Mouse (Mus musculus) erythroblast, adult 5-6 weeks (primary cell): ENCODE data around the gene 4930415O20Rik. TPM values are rescaled to one million over a fixed set of nuclear protein-coding genes. Genes with fewer than 3 reads are reported as not detected.

Experiments used
- ATAC-seq: replicated peaks from 2 replicates; pipeline ENCODE4 v1.8.0; 2016; ENCODE audit warnings: moderate number of reproducible peaks, mild to moderate bottlenecking, moderate TSS enrichment, inconsistent platforms; ENCODE audit not compliant: poor library complexity, low FRiP score, severe bottlenecking
- total RNA-seq, 2 experiments: library from RNA; stranded (forward) in 1 of 2; stranded (reverse) in 1 of 2; fragments of 150-400 nt in 1 of 2; fragments of 200-764, 138-1000 nt in 1 of 2; gene quantifications; 2 replicates each; pipeline versions ENCODE4 v1.2.3 to v1.2.4; 2015 to 2017; ENCODE audit warnings: low replicate concordance in 2 of 2

Gene 4930415O20Rik
- not detected in 2 replicates for total RNA-seq (2015; ENCODE audit: low replicate concordance)
- total RNA-seq (2017; ENCODE audit: low replicate concordance), result not detected in 2 replicates

DNA sequence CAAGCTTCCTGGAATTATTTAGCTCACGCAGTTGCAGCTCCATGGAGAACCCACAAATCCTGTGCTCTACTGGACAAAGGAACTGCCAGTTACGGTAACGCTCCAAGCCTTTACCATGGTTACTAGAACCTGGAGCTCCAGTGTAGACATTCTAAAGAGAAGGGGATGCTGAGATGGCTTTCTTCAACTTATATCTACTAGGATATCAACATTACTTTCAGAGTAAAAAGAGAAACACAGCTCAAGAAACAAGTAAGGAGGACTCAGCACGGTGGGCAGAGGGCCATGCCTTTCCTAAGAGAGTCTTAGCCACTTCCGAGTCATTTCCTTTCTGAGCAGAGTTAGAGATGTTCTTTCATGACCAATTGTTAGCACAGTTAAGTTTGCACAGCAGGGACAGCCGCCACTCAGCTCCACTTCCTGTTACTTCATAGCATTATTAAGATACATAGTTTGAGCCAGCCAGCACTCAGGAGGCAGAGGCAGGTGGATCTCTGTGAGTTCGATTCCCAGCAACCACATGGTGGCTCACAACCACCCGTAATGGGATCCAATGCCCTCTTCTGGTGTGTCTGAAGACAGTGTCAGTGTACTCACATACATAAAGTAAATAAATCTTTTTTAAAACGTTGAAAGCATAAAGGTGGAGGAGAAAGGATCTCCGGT is at the start of gene 4930415O20Rik, which contains the start of gene Ccnt1:
4930415O20Rik (plus strand) TSS at position 132 of the 666 bp plus-strand sequence.
Ccnt1 (minus strand) TSS at position 51 of the 666 bp plus-strand sequence.
- no peak for ATAC-seq

DNA sequence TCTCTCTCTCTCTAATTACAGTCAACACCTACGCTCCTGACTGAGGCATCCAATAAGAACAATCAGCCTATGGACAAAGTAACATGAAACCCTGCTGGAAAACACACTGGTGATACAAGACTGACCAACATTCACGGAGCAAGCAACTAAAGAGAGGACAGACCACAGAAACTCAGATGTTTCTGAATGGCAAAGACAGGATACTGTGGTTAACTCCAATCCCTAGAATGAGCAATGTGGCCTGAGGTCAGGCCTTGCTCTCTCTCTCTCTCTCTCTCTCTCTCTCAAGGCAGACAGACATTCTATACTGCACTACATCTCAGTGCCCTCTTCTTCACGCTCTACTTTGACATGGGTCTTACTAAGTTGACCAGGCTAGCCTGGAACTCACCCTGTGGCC is 49.6 kb upstream of the 4930415O20Rik start:
- ATAC-seq, result no peak

DNA sequence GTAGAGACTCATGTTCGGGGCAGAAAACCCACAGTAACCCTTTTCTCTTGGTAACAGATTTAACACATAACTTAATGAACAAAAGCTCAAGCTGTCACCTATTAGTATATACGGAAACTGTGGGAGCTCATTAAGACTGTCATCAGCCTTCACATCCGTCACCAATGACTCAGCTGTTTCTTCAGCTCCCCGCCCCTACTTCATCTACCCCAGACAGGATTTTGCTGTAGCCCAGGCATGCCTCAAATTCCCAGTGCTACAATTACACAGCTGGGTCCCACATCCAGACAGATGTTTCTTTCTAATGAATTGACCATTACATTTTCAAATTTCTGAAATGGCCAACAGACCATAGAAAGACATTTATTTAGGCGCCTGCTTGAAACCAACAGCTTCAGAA is 44.7 kb upstream of the 4930415O20Rik start:
- peak; percentile 91 for ATAC-seq

DNA sequence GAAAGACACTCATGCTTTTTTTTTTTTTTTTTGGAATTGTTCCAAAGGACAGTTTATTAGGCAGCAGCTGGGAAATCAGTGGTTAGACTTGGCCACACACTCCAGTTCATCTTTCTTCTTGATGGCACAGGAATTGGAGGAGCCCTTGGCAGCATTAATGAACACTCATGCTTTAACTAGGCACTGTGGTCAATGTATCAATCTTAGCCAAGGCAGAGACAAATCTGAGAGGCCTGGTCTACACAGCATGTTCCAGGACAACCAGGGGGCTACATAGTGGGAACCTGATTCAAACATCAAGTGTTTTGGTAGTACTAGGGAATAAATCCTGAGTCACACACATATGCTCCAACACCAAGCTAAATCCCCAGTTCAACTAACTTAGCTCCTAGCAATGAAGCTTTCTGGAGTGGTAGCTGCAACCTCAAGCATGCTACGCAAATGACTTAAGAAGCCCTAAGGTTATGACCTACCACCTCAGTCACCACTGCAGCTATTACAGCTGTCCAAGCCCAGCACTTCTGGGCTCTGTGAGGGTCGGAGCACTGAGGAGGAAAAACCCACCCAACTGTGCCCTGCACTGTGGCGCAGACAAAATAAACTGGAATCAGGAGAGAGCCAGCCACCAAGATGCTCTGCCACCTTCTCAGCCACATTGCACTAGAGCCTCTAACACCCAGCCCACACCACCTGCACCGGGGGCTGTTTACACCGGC is 43.6 kb upstream of the 4930415O20Rik start:
- ATAC-seq, result no peak

DNA sequence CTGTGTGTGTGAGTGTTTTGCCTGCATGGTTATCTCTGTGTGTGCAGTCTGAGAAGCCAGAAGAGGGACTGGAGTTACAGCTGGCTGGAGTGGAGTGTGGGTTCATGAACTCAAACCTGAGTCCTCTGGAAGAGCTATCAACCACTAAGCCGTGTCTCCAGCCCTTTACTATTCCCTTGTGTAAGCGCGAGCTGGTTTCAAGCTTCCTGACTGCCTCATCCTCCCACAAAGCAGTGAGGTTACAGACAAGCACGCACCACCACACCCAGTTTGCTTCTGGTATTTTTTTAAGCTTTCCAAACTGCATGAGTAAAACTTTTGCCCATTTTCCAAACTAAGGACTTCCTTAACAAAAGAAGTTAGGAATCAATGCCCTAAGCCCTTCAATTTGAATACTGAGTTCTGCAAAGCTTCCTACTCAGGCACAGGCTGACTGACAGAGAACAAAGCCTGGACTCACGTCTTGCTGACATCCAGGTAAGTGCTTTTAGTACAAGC is 42.7 kb upstream of the 4930415O20Rik start:
- ATAC-seq, result no peak

DNA sequence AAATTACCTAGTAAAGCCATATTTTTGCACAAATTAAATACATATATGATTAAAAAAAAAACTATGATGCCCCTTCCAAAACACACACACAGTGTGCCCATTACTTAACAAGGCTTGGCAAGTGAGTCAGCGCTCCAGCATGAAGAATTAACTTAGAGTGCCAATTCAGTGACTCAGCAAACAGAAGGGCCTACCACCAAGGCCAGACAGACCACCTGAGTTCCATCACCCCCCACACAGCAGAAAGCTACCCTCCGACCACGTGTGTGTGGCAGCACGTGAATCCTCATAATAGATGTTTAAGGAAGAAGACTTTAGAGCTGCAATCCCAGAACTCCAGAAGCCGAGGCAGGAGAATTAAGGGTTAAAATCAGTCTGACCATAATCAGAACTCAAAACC is 38.5 kb upstream of the 4930415O20Rik start:
- no peak for ATAC-seq

DNA sequence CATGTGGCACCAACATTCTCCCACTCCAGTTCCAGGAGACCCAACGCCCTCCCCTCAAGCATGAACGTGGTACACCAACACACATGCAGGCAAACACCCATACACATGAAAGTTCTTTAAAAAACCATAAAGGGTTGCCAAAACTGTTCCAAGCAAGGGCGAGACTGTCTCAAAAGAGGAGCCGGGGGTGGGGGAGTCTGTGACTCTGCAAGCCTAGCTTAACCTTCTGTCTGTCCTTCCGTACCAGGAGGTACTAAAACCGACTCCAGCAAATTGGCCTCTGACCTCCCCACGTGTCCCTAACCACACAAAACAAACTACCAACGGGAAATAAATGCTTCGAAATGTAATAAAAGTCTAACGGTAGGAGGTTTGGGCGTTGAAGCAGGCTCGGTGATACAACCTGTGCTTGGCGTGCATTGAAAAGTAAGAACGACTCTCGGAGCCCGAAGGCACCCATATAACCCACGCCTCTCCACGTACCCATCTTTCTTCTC is 37.7 kb upstream of the 4930415O20Rik start:
- no peak for ATAC-seq

DNA sequence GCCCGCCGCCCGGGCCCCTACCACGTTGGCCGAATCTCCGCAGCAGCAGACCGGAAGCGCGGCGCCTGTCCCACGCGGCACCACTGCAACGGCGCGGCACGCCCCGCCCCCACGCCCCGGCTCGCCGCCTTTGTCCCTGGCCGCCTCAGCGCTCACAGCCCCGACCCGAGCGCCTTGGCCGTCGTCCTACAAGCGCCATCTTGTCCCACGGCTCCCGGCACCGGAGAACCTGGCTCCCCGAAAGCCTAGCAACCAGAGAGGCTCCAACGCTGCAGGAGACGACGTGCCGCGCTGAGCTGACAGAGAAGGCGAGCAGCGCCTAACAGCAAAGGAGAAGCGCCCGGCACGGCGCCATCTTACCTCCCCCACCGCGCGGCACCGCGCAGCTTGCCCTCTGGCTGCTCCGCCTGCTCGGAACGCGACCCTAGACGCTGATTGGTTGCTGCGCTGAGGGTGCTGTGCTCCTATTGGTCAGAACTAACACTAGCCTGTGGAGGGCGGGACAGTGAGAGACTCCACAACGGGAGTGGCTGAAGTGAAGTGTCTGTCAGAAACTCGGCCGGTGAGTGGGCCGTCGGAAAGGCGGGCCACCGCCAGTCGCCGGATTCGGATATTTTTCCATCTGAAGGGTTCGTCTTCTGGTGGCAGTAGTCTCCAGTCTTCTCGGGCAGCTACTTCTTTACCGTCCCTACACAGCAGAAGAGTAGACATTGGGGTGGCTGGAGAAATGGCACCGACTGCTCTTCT is 36.8 kb upstream of the 4930415O20Rik start, which contains the start of gene Kansl2:
Kansl2 (minus strand) TSS at position 384 of the 747 bp plus-strand sequence.
- peak; percentile 97 for ATAC-seq

DNA sequence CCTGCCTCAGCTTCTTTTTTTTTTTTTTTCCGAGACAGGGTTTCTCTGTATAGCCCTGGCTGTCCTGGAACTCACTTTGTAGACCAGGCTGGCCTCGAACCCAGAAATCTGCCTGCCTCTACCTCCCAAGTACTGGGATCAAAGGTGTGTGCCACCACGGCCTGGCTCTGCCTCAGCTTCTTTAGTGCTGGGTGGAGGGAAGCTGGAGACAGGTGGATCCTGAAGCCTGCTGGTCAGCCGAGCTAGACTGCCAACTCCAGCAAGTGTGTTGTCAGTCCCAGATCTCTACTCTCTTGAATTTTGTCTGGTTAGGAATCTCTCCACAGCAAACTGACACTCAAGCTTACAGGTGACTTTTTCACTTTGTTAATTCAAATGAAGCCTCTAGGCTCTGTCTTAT is 34.9 kb upstream of the 4930415O20Rik start:
- no peak for ATAC-seq

DNA sequence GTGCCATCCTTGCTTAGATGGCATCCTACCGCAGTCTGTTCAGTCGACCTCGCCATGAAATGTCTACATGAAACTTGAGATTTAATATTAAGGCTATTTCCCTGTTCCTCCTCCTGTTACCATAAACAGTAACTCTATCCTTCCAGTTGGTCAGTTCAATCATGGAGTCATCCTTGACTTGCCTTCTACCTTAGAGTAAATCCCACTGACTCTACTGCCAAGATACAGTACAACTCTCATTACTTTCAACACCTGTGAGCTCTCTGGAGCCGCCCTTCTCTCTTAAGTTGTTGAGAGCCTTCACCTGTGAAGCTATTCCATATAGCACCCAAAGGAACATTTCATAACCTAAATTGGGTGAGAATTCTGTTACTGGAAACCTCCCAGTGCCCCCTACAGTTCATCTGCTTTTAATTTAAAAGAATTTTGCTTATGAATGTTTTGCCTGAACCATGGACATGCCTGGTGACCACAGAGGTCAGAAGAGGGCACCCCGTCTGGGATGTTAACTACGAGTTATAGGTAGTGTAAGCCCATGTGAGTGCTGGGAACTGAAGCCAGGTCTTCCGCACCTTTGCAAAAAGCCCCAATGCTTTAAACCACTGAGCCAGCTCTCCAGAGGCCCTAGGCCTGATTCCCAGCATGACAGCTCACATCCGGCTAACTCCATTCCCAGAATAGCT is 33.8 kb upstream of the 4930415O20Rik start:
- no peak for ATAC-seq

DNA sequence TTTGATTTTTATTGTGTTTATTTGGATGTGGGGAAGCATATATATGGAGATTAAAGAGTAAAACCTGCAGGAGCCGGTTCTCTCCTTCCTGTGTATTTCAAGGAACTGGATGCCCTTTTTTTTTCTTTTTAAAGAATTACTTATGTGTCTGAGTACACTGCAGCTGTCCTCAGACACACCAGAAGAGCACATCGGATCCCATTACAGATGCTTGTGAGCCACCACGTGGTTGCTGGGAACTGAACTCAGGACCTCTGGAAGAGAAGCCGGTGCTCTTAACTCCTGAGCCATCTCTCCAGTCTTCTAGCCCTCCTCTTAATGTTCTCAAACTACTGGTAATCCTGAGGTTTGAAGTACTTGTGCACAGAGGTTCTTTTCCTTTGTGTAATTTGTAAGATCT is 32.9 kb upstream of the 4930415O20Rik start:
- no peak for ATAC-seq

DNA sequence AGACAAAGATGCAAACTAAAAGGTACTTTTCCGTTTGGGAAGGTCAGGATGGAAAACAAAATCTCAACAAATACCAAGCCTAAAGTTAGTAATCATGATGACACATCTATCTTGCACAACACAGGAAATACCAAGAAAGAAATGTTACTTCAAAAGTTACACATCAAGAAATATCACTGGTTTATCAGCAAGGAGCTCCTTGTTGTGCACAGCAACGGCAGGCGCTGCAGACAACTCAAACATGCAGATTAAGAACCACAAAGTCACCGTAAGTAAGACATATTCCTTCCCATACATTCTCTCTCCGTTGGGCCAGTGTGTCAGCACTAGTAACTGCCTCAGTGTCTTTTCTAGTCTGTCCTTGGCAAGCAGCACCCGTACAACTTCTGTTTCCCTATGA is 29.7 kb upstream of the 4930415O20Rik start:
- ATAC-seq, result no peak

DNA sequence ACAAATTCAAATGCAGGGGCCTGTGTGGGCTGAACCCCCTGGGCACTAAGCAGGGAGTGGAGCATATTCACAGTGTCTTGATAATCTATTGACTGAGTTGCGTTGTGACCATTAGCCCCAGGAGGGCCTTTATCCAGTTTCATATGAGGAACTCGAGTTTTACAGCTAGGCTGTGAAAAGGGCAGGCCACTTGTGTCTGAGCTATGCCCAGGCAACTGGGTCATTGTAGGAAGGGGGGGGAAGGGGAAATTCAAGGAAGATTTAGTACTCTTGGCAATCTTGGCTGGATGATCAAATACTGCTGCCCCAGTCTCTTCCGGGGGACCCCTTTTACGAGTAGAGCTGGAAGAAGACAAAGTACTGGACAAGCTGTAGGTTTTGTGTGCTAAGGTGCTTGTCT is 27.5 kb upstream of the 4930415O20Rik start:
- no peak for ATAC-seq

DNA sequence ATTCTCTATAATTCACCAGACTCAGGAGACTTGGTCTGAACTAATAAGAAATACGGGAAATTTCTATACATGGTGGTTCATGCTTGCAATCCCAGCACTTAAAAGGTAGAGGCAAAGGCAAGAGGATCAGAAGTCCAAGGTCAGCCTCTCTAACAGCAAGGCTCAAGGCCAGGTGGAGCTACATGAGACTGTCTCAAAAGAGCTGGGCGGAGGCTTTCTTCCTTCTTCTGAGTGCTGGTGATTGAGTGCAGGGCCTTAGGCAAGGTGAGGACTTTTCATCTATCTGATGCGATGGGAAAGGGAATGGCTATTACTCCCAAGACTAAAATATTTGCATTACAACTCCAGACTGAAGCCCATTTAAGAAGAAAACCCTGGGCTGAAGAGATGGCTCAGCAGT is 25.7 kb upstream of the 4930415O20Rik start:
- ATAC-seq, result no peak

DNA sequence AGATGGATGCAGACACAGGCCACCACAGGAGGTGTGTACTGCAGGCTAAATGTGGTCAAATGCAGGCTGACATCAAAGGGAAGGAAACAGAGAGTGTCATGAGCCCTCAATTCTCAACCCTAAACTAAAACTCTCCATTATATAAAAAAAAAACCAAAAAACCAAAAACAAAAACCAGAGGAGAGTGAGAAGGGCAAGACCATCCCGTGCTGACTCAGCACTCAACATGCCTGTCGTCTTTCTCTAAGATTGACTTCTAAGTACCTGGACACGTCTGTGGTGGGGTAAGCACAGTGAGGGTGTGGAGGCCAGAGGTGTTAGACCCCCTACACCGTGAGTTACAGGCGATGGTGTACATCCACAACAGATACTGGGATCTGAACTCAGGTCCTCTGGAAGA is 24.0 kb upstream of the 4930415O20Rik start:
- no peak for ATAC-seq

DNA sequence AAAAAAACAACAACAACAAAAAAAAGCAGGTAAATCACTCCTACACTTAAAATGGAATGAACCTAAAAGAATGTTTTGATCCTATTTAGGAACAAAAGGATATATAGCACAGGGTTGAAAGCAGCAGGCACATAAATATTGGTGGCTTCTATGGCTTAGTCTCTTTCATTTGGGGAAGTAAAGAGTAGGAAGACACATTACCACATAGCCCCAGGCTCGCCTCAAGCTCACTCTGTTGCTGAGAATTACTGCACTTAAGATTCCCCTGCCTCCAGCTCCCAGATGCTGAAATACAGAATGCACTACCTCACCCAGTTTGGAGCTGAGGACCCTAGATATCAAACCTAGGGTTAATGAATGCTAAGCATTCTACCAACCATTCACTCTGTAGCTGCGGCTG is 18.0 kb upstream of the 4930415O20Rik start:
- ATAC-seq, result no peak

DNA sequence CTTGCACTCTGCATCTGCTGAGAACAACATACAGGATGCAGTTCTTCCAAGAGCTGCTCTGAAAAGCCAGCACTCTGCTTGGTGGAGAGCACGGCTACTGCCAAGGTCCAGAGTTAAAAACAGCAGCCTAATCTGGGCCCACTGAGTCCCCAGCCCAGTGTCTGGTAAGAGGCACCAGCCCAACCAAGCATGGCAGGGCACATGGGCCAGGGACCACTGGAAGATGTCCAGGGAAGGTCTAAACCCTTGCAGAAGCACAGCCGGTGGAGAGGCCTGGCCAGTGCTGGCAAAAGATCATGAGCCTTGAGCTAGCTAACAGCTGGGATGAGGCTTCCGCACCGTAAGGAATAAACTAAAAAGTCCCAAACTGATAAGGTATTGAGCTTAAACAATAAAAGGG is 14.9 kb upstream of the 4930415O20Rik start:
- ATAC-seq, result no peak

DNA sequence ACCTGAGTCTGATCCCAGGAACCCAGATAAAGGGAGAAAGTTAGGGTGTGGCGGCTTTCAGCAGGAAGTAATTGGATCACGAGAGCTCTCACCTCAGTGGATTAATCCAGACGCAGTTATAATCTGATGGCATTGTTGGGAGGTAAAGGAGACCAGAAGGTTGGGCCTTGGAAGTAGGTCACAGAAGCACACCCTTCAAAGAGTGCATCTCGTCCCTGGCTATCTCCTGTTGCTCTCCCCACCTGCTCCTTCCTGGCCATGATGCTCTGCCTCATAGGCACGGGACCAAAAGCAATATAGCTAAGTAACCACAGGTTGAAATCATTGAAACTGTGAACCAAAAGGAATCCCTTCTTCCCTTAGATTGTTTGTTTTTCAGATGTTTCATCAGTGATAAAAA is 13.6 kb upstream of the 4930415O20Rik start:
- ATAC-seq, result no peak

DNA sequence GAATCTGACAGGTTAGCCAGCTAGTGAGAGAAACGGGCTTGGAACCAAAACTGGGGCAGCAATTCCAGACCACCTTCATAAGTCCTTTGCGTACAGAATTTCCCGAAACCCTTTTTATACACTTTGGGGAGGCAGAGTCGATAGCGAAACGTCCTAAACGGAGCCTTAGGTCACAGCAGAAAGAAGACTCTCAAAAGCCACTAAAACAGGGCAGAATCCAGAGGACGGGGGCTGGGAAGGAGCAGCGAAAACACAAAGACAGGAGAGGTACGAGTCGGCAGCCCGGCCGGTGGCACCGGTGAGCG is 3.9 kb upstream of the 4930415O20Rik start:
- no peak for ATAC-seq
